Mouse (Mus musculus) A20 (cell line): ENCODE results near the gene Adgre5.
A peak's percentile ranks its signal among the peaks of the same experiment; 100 is the strongest.

ENCODE experiments used
- DNase-seq: peaks from one replicate; pipeline ENCODE4 v3.0.0-alpha.2; 2011; ENCODE audit warnings: low read depth, low spot score

The Adgre5 gene

GRCm38 (mm10) chr8:83723447-83724083 lies 17.6 kb downstream of the Adgre5 start:
- no peak for DNase-seq

GRCm38 (mm10) chr8:83722631-83723030 lies 18.5 kb downstream of the Adgre5 start:
- DNase-seq: no peak

DNA sequence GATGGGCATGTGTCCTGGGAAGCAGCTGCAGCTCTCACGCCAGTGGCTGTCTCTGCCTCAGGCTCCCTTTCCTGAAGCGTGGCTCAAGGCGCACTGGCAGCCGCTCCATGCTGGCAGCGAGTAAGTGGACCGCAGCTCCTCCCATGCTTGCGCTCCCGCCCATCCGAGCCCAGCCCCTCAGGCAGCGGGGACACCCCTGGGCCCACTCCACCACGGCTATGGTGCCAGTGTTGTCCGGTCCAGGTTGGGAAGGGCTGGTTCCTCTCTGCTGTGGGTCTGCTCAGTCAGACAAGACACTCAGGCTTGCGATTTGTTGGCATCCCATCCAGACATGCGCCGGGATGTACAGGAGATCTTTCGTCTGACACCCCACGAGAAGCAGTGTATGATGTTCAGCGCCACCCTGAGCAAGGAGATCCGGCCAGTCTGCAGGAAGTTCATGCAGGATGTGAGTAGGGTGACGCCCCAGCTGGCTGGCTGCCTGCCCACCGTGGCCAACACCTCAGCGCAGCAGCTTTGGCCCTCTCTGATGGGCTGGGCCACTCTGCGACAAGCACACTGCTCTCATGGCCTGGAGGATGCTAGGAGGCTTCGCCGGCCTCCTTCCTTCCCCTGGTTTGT lies 19.6 kb downstream of the Adgre5 start:
- DNase-seq: no peak

- DNase-seq: no peak
Observed at GRCm38 (mm10) chr8:83719693-83720092, 21.4 kb downstream of the Adgre5 start.

- DNase-seq: no peak
Observed at GRCm38 (mm10) chr8:83719048-83719447, 22.1 kb downstream of the Adgre5 start.

DNA sequence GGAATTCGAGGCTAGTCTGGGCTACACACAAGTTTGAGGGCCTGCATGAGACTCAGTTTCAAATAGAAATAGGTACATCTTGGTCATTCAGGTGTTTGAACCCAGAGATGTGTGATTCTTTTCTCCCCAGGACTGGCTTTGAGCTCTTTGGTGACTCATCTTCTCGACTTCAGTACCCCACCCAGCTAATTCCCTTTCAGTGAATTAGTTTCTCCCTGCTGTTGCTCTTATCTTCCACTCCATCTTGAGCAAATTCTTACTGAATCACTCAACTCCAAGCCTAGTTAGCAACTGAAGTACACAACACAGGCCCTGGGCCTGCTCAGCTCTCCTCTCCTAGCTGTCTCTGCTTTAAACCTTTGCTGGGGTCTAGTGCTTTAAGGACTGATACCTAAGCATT lies 24.6 kb downstream of the Adgre5 start:
- no peak for DNase-seq

DNA sequence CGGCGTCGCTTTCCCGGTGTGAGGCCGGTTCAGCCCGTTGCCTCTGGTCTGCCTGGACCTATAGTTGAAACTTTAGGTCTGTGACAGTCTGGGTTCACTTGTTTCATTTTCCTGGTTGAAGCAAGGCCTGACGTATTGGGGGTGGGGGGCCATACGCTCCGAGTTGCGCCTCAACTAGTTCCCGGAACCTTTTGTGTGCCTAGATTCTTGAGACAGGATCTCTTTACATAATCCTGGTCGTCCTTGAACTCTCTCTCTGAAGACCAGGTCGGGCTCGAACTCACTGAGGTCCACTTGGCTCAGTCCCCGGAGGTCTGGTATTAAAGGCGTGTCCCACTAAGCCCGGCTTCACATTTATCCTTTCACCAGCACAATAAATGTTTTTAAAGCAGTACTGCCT lies 25.4 kb downstream of the Adgre5 start:
- no peak for DNase-seq

DNA sequence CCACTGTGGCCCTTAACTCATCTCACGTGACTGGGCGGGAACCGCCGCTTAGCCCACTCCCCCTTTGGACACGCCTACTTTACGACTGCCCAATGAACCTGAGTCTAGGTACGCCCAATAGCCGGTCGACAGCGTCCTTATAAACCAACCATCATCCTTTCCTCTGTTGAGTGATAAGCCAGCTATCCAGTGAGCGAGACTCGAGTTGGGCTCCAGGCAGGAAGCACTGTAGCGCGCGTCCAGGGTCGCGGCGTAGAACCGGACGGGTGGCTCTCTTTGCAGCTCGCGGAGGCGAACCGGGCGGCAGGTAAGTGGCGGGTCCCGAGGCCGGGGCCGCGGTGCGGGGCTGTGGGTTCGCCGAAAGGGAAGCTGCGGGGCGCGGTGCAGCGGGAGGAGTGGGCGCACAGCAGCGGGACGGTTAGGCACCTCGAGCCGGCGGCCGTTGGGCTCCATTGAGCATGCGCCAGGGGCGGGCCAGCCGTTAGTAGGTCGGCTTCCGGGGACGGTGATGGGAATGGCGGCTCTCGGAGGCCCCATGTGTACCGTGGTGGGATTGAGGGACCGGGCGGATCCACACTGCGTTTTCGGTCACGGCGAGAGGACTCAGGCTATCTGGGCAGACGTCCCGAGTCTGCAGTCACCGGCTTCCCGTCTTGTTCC lies 26.0 kb downstream of the Adgre5 start, which contains the start of gene Ddx39:
Ddx39 (plus strand) TSS at position 147 of the 660 bp plus-strand sequence.
- peak; percentile 99 for DNase-seq

GRCm38 (mm10) chr8:83714676-83715030 lies 26.5 kb downstream of the Adgre5 start:
- DNase-seq: no peak

DNA sequence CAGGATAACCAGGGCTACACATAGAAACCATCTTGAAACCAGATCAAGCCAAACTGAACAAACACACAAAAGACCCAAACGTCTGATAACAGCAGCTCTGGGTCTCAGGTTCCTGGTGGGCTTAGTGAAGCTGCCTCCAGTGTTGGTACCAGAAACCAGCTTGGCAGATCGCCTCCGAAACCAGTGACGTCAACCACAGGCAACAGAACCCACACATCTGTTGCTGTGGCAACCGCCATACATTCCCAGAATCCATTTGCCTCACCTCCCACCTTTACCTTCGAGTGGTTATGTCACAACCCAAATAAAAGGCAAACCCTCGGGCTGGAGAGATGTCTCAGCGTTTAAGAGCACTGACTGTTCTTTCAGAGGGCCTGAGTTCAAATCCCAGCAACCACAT lies 33.6 kb downstream of the Adgre5 start:
- no peak for DNase-seq

GRCm38 (mm10) chr8:83706411-83706810 lies 34.7 kb downstream of the Adgre5 start:
- DNase-seq: peak; percentile 60

DNA sequence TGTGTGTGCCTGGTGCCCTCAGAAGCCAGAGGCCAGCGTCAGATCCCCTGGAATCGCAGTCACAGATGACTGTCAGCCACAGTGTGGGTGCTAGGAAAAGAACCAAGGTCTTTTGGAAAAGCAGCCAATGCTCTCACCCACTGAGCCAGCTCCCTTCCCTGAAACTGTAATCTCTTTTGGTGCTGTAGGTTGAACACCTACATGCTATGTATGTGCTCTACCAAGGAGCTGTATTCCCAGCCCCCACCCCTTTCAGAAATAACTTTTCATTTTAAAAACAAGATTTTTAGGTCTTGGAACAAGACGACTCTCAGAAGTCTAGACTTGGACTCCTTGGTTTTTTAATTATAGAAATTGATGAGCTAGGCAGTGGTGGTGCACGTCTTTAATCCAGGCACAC lies 37.7 kb downstream of the Adgre5 start:
- no peak for DNase-seq

DNA sequence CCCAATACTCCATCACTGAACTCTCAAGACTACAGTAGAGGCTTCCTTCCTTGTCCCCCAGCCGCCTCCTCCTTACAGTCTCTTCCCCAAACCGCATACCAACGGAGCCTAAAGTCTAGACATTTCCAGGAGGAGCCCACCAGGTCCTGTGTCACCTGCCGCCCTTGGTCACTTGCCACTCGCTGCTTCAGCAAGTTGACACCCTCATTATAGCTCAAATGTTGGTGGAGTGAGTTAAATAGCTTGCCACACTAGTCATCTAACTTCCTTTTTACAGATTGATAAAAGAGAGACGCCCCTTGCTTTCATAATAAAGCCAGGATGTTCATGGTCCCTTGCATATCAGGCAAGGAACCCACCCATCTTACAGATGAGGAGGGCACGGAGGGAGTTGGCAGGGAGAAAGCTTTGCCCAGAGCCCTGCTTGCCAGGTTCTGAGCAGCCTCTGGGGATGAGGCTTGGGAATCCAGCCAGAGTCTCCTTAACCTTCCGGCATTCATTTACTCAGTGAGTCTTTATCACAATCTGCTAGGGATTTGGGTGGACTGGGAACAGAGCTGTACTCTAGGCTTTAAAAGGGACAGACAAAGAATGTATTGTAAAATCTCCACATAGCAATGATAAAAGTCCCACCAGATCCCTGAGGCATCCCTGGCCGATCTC lies 40.6 kb downstream of the Adgre5 start:
- no peak for DNase-seq

DNA sequence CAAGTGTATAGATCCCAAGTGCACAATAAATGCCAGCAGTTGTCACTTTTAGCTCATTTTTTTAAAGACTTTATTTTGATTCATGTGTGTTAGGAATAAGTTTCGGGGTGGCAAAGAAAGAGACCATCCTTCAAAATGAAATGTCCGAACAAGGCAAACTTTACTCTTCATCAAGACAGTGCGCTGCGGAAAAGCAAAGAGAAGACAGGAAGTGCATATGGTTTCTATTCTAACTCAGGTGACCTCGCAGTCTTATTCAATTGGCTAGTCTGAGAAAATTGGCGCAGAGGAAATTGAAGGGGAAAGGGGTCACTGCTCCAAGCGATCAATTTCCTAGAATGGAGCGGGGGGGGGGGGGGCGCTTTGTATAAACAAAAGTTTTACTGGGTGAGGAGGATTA lies 41.6 kb downstream of the Adgre5 start:
- DNase-seq: peak; percentile 76

DNA sequence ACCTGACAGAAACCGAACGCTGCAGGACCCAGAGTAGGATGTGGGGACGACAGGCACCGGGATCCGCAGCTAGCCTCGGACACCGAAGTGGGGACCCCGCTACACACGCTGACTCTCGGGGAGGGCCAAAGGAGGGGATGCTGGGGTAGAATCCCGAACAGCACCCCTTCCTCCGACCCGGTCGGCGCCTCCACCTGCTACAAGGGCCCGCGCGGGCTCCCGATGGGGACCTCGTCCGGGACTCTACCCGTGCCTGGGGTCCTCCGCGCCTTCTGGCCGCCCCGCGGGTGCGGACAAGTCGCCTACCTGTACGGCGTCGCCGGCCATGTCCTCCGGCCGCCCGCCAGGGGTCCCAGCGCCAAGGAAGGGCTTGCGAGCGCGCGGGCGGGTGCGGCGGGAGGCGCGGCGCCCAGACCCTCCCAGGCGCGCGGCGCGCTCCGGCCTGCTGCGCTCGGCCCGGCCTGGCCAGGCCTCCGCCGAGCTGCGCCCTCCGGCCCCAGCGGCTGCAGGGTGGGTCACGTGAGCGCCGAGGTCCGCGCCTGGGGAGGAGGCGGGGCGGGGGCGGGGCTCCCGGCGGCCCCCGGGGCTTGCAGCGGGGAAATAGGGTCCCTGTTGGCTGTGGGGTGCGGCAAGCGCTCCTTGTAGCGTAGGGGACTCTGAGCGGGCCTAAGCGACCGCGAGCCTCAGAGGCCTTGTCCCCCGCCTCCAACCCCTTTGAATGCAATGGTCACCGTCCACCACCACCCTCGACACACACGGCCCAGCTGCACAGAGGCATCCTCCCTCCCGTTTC lies 42.3 kb downstream of the Adgre5 start, which contains the start of gene Pkn1:
Pkn1 (minus strand) TSS at position 519 of the 793 bp plus-strand sequence.
- DNase-seq: peak; percentile 92

- peak; percentile 91 for DNase-seq
Observed at GRCm38 (mm10) chr8:83698291-83698660, 42.9 kb downstream of the Adgre5 start.

DNA sequence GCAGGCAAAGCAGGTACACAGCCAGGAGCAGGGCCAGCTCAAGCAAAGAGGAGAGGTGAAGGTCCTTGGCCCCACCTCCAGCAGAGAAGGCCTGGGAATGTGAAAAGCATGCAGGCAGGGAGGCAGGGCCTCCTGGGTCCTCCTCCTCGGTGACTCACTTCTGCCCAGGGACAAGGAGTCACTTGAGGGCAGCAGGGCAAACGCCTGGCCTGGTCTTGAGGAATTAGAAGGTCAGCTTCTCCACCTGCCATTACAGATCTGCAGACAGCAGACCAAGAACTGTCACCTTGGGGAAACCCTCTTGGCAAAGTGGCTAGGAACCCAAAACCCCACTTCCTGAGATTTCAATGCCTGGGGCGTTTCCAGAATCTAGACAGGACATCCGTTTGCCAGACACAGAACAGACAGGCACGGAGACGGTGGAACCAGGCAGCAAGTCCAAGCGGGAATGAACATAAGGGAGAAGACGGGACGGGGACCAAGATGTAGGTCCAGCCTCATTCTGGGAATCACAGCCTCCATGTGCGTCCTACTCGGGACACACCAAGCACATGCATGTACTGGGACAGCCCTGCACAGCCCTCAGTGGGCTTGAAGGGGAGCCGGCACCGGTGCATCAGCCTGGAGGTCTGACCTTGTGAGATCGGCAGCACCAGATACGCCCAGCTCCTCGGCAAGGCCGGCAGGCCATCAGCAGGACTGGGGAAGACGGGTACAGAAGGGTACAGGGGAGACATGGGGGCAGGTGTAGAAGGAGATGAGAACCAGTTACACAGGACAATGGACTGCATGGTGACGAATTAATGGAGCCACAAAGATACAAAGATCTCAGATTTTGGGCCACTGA lies 43.5 kb downstream of the Adgre5 start:
- DNase-seq: no peak

DNA sequence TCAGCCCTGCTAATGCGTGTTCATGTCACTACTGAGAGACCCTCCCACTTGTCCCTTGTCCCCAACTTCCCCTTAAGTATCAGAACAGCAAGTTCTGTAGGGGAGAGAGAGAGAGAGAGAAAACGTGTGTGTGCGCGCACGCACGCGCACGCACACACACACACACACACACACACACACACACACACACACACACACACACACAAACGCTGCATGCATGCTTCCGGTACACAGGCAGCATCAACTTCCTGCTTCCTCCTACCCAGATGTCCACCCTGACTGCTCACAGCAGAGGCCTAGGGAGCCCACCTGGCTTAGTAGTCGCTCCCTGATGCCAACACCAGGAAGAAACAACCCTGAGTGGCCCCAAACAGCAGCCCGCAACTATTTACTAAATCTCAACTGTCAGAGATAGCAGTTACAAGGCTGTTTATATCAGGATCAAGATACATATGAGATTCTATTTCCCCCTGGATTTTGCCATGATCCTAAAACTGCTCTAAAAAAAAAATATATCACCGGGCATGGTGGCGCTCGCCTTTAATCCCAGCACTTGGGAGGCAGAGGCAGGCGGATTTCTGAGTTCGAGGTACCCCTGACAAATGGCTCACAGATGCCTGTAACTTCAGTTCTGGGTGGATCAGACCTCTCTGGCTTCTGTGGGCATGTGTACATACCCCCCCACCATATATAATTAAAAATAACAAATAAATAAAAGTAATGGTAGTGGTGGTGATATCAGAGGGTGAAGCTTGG lies 45.6 kb downstream of the Adgre5 start:
- peak; percentile 35 for DNase-seq

DNA sequence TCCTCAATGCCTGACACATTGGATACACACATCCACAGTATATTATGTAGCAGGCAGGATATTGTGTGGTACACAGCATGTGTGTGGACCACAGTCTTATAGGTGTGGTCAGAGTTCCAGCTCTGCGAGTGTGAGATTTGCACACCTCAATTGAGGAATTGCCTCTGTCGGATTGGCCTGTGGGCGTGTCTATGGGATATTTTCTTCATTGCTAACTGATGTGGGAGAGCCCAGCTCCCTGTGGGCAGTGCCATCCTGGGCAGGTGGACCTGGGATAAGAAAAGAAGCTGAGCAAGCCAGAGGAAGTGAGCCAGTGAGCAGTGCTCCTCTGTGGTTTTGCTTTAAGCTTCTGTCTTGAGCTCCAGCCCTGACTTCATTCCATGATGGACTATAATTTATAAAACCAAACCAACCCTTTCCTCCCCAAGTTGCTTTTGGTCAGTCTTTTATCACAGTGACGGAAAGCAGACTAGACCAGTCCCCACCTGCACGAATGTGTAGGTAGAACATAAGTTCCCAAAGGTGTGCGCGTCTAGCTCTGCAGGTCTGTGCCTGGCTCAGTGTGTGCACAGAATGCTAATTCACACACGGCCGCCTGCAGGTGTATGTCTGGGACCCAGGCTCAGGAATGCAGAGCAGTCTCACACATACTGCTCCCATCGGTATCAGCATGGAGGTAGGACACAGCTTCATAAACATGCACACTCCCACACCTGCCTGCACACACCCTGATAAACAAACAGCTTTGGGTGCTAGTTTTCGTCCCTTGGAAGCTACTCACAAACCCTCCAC lies 46.6 kb downstream of the Adgre5 start:
- no peak for DNase-seq
